Mouse (Mus musculus): ENCODE measurements around the gene Fam217a.
"Not testable (repeated sequence)": the region's sequence is repeated elsewhere in the genome, so short reads cannot be mapped to it uniquely, and the experiment has no call there.

Gene Fam217a

GRCm38 (mm10) chr13:34924210-34924609 lies at the start of gene Fam217a, which contains the start of gene 4933417A18Rik:
TSS of gene Fam217a (minus strand) at chr13:34924310.
TSS of gene 4933417A18Rik (plus strand) at chr13:34924409.
- no peak for DNase-seq (ENCODE audit: extremely low spot score, low spot score)

- DNase-seq (ENCODE audit: extremely low spot score, low spot score) = no peak
These were observed 49.7 kb upstream of the Fam217a start for GRCm38 (mm10) chr13:34973770-34974169.

- DNase-seq (ENCODE audit: extremely low spot score, low spot score) = no peak
These were observed 49.0 kb upstream of the Fam217a start for GRCm38 (mm10) chr13:34973149-34973548.

GRCm38 (mm10) chr13:34972456-34972855 lies 48.3 kb upstream of the Fam217a start:
- DNase-seq (ENCODE audit: extremely low spot score, low spot score) = not testable (repeated sequence)

- not testable (repeated sequence) for DNase-seq (ENCODE audit: extremely low spot score, low spot score)
These were observed 41.5 kb upstream of the Fam217a start for GRCm38 (mm10) chr13:34965647-34966046.

GRCm38 (mm10) chr13:34964866-34965265 lies 40.8 kb upstream of the Fam217a start:
- DNase-seq (ENCODE audit: extremely low spot score, low spot score) = no peak

- DNase-seq (ENCODE audit: extremely low spot score, low spot score) = peak; percentile 28
These were observed 40.3 kb upstream of the Fam217a start for GRCm38 (mm10) chr13:34964419-34964818.

GRCm38 (mm10) chr13:34963511-34964397 lies 39.6 kb upstream of the Fam217a start, which contains the start of gene Eci3:
TSS of gene Eci3 (minus strand) at chr13:34963810.
- DNase-seq (ENCODE audit: extremely low spot score, low spot score) = peak; percentile 63

GRCm38 (mm10) chr13:34960996-34961770 lies 37.1 kb upstream of the Fam217a start:
- DNase-seq (ENCODE audit: extremely low spot score, low spot score) = no peak

- not testable (repeated sequence) for DNase-seq (ENCODE audit: extremely low spot score, low spot score)
These were observed 34.0 kb upstream of the Fam217a start for GRCm38 (mm10) chr13:34958158-34958557.

- no peak for DNase-seq (ENCODE audit: extremely low spot score, low spot score)
These were observed 32.8 kb upstream of the Fam217a start for GRCm38 (mm10) chr13:34956901-34957300.

GRCm38 (mm10) chr13:34951437-34951836 lies 27.3 kb upstream of the Fam217a start:
- not testable (repeated sequence) for DNase-seq (ENCODE audit: extremely low spot score, low spot score)

- no peak for DNase-seq (ENCODE audit: extremely low spot score, low spot score)
These were observed 18.3 kb upstream of the Fam217a start for GRCm38 (mm10) chr13:34942370-34942769.

GRCm38 (mm10) chr13:34934931-34935644 lies 11.0 kb upstream of the Fam217a start:
- DNase-seq (ENCODE audit: extremely low spot score, low spot score) = no peak

GRCm38 (mm10) chr13:34916520-34917167 lies 7.5 kb downstream of the Fam217a start:
- DNase-seq (ENCODE audit: extremely low spot score, low spot score) = peak; percentile 45

GRCm38 (mm10) chr13:34914614-34915013 lies 9.5 kb downstream of the Fam217a start:
- DNase-seq (ENCODE audit: extremely low spot score, low spot score) = no peak

GRCm38 (mm10) chr13:34892871-34893270 lies 31.2 kb downstream of the Fam217a start:
- DNase-seq (ENCODE audit: extremely low spot score, low spot score) = no peak

- no peak for DNase-seq (ENCODE audit: extremely low spot score, low spot score)
These were observed 47.6 kb downstream of the Fam217a start for GRCm38 (mm10) chr13:34876481-34876880.

GRCm38 (mm10) chr13:34875741-34876445 lies 48.2 kb downstream of the Fam217a start:
- peak; percentile 71 for DNase-seq (ENCODE audit: extremely low spot score, low spot score)

GRCm38 (mm10) chr13:34875166-34875710 lies 48.9 kb downstream of the Fam217a start, which contains the start of gene Prpf4b:
TSS of gene Prpf4b (plus strand) at chr13:34875302.
- DNase-seq (ENCODE audit: extremely low spot score, low spot score) = peak; percentile 94
